Mouse (Mus musculus): ENCODE measurements around the gene Nol3.

Nol3 gene

DNA sequence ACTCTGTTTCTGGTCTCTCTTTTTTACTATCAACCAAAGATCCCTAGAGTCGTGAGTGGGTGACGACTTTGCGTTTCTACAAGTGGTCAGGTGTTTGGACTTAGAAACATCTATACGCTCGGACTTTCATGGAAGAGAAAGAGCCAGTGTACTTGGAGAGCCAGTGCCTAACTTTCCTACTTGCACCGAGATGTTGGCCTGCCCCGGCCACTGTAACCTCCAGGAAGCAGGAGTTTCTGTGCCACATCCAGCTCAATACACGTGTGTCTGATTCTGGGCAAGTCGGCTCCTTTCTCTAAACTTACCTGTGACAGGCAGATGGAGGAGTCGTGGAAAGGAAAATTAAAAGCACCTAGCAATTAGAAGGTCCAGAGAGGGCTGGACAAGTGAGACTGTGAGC lies at the start of gene Nol3:
TSS of gene Nol3 (plus strand) at position 301 of the 400 bp plus-strand sequence.
- DNase-seq (ENCODE audit: low read depth, low spot score) = no peak

GRCm38 (mm10) chr8:105231503-105232320 lies 44.2 kb upstream of the Nol3 start:
- peak; percentile 60 for DNase-seq (ENCODE audit: low read depth, low spot score)

DNA sequence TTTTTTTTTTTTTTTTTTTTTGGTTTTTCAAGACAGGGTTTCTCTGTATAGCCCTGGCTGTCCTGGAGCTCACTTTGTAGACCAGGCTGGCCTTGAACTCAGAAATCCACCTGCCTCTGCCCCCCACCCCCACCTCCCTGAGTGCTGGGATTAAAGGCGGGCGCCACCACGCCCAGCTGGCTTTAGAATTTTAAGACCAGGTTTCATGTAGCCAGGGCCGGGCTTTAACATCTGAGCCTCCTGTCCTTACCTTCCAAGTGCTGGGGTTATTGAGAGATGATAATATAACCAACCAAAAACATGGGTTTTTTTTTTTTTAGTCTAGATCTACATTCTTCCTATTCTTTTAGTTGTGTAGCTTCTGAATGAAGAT lies 43.6 kb upstream of the Nol3 start:
- DNase-seq (ENCODE audit: low read depth, low spot score) = peak; percentile 63

DNA sequence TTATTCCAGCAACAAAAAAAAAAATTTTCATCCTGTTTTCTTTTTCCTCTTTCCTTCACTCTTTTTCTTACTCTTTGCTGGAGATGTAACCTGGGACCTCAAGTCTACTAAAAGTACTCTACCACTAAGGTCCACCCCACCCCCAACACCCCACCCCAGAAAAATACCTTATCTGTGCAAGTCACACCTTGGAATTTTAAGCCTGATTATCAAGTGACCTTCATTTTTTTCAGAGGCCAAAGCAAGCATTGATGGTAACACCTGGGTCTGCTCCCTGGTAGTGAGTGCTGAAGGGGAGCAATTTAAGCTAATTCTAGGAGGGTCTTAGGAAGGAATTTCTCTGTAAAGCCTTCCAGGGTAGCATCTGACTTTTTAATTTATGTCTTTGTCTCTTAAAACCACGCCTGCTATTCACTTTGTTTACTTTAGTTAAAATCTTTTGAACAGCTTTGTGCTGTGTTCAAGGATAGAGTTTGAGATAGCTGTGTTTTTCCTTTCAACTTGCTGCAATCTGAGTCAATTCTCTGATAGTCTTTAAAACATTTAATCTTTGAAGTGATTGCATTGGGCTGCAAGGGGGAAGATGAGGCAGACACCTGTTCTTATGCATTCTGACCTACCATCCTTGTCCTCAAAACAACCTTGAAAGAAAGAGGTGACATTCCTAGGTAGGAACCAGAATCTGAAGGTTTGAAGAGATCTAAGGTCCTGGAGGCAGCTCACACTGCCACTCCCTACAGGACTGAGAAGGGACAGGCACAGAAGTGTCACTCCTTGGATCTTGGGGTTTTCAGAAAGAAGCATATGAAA lies 42.6 kb upstream of the Nol3 start:
- peak; percentile 92 for DNase-seq (ENCODE audit: low read depth, low spot score)

DNA sequence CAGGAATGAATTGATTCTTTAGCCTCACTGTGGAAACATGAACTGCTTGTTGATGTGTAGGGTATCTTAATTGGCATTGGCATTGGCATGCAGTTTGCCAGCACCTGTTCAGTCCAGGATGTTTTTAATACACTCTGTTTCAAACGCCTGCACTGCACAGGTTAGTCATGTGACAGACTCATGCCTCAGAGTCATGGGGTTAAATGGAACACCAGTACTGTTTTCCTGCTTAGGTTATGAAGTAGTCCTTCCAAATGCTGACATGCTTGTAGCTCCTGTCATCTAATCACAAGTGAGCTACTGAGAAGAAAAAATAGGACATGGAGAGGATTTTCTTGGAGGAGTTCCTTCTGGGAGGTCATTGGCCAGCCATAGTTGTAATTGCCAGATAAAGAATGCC lies 40.7 kb upstream of the Nol3 start:
- DNase-seq (ENCODE audit: low read depth, low spot score) = no peak

DNA sequence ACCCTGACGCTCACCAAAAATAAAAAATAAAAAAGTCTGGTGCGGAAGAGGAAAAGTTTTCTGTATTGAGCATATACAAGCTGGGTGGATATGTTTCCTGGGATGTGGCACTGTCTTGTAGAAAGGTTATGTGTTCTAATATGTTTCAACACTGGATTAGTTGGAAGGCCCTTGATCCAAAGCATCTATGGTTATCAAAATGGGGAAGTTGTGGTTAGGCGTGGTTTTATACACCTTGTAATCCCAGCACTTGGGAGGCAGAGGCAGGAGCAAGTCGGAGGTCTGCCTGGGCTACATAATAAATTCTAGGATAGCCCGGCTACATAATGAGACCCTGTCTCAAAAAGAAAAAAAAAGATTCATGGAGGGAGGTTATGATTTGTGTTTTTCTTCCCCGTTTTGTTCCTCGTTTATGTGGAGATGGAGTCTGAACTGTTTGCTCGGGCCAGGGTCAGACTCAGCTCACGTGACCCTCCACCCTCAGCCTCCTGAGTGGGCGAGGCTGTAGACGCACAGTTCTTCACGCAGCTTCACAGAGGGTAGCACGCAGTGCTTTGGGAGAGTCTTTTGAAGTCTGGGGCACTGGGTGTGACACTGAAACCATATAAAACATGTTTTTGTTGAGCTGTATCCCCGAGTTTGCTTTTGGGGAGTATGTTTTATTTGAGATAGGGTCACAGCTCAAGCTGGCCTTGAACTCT lies 38.3 kb upstream of the Nol3 start:
- DNase-seq (ENCODE audit: low read depth, low spot score) = peak; percentile 57

DNA sequence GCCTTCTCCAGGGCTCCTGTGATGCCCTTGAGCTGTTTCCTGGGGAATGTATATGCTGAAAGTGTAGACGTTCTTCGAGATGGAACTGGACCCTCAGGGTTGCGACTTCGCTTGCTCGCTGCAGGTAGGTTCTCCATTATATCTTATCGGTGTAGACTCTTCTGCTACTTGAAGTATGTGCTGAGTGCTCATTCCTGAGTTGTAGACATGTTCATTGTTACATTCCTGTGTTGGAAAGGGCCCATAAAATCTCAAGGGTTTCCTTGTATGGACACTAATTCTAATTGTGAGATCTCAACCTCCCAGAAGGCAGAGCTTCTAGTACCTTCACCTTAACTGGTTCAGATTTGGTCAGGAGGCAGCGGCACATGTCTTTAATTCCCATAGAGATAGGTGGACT lies 34.9 kb upstream of the Nol3 start:
- no peak for DNase-seq (ENCODE audit: low read depth, low spot score)

GRCm38 (mm10) chr8:105251954-105252353 lies 24.0 kb upstream of the Nol3 start:
- no peak for DNase-seq (ENCODE audit: low read depth, low spot score)

- no peak for DNase-seq (ENCODE audit: low read depth, low spot score)
Observed at GRCm38 (mm10) chr8:105252680-105253537, 23.0 kb upstream of the Nol3 start.

DNA sequence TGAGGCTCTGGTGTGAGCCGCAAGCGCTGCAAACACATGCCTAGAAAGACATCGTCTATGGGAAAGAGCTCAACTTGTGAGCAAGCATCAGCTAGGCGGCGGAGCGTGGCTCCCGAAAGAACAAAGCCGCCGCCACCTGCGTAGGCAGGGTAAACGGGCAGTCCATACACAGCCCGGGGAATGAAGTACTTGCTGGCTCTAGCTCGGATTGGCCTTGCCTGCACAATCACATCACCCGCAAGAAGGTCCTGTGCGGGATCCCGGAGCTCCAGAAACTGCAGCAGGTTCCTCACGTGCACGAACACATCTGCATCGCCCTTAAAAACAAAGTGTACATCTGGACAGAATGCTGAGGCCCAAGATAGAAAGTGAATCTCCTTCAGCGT lies 22.2 kb upstream of the Nol3 start:
- DNase-seq (ENCODE audit: low read depth, low spot score) = no peak

GRCm38 (mm10) chr8:105254152-105254965 lies 21.6 kb upstream of the Nol3 start:
- DNase-seq (ENCODE audit: low read depth, low spot score) = peak; percentile 93

- peak; percentile 87 for DNase-seq (ENCODE audit: low read depth, low spot score)
Observed at GRCm38 (mm10) chr8:105254966-105255350, 21.0 kb upstream of the Nol3 start, which contains the start of gene B3gnt9. TSS of gene B3gnt9 (minus strand) at chr8:105255153.

GRCm38 (mm10) chr8:105257318-105258114 lies 18.4 kb upstream of the Nol3 start:
- DNase-seq (ENCODE audit: low read depth, low spot score) = peak; percentile 52

DNA sequence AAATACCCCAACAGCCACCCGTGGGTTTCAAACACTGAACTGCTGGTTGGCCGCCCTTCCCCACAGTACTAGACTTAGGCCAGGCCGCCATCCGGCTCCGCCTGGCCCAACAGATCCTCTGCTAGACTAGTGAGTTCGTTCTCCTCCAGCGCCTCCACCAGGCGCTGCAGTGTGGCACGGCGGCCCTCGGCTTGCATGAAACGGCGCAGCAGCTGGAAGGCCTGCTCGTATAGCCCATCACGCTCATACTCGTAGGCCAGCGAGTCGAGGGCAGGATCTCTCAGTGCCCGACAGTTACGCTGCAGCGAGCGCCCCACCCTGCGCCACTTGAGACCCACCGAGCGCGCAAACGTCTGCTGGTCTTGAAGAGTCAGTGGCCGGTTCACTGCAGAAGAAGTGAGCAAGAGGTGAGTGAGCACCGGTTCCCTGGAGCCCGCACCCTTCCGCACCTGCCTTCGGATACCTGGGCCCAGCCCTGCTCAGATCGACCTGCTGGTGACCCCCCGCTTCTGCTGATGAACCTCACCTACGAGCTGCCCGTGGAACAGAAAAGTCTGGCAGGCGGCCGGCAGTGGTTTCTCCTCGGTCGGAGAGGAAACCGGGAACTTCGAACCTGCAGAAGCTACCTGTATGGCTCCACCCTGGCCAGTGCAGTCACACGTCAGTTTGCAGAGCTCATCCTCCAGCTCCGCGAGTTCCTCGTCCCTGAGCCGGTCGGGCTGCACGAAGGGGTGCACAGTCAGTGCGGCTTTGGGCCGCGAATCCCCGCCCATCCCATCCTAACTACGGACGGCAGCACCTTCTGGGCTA lies 16.8 kb upstream of the Nol3 start:
- peak; percentile 63 for DNase-seq (ENCODE audit: low read depth, low spot score)

DNA sequence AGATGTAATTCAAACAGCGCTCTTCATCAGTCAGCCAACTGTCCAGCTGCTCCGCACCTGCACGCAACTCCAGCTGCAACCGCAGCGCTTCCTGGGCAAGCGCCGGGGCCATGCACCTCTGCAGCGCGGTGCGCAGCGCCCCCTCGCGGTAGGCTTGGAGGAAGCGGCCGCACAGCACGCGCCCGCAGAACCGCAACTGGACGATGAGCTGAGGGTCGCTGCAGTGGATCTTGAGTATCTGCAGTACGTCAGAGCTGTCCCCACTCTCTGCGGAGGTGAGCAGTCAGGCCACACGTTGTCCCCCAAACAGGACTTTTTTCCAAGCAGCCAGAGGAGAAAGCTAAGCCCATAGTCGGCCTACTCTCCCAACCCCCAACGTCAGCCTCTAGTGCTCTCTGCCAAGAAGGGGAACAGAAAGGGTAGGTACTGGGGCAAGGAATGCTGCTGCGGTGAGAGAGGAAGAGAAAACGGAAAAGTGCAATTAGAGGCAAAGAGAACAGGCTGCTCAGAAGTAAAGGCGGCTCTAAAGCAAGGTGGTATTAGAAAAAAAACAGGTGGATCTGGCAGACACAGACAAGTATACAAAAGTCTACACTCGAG lies 16.1 kb upstream of the Nol3 start:
- peak; percentile 80 for DNase-seq (ENCODE audit: low read depth, low spot score)

DNA sequence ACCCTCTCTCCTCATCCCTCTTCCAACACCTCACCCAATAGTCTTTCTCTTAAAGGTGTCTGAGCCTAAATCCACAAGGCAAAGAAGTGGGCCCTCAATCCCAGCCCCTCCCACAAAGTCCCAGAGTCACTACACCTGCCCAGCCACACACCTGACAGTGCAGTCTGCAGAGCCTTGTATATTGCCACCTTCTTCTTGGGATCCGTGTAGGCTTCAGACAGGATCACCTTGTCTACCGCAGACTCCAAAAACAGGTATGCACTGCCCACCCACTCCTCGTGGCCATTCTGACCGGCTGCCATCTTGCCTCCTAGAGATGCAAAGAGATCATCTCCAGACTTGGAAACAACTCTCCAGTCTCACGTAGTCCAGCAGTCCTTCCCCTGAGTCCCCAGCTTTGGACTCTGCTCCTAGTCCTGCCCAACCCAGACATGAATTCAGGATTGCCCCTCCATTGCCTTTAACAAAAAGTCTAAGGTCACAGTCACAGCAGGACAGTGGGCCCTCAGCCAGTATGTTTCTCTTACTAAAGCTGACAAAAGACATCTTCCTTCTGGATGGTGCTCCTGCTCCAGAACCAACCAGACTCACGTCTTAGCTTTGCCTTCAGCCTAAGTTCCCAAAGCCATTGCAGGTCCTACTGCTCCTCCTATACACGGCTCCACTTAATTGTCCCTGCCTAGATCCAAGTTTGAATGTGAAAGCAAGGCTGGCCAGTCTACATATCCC lies 15.4 kb upstream of the Nol3 start:
- DNase-seq (ENCODE audit: low read depth, low spot score) = no peak

DNA sequence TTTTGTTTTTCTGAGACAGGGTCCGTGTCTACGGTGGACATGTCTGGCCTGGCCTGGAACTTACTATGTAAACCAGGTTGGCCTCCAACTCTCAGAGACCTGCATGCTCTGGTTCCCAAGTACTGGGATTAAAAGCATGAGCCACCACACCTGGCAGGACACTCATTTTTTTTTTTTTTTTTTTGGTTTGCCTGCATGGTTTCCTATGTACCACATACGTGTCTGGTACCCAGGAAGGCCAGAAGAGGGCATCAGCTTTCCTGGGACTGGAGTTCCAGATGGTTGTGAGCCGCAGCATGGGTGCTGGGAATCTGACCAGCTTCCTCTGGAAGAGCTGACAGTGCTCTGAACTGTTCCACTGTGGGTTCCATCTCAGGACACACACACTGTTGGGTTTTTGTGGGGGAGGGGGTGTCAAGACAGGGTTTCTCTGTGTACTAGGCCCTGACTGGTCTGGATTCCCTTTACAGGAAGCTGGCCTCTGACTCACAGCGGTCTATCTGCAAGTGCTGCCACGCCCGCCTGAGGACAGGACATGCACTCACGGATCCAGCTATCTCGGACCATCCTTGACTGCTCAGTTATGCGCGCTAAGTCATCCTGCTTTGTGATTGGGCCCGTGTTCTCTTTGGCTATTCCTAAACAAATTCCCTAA lies 14.5 kb upstream of the Nol3 start:
- DNase-seq (ENCODE audit: low read depth, low spot score) = peak; percentile 82

Measured in R1 (cell line).